Mouse (Mus musculus) lung, embryonic 15.5 days (tissue): Measurements from ENCODE around the gene Pcsk5. TPM values are rescaled to one million over a fixed set of nuclear protein-coding genes. Genes with fewer than 3 reads are reported as not detected.

Experiments used
- ATAC-seq: fragments of 200-750 bp; cut with Nextera tagmentation; 2 replicates; pipeline ENCODE4 v1.8.0; 2017; ENCODE audit warnings: moderate number of reproducible peaks, borderline replicate concordance; ENCODE audit not compliant: low FRiP score, low TSS enrichment; ENCODE audit errors: extremely low read depth
- H3K27ac ChIP-seq: fragments of 300-500 bp; sonication (generic); 2 replicates; pipeline ENCODE4 v1.5.1; 2015; ENCODE audit warnings: moderate library complexity, mild to moderate bottlenecking, inconsistent platforms
- H3K27me3 ChIP-seq: fragments of 300-500 bp; sonication (generic); 2 replicates; pipeline ENCODE4 v1.6.1; 2015; ENCODE audit warnings: inconsistent platforms
- H3K36me3 ChIP-seq: fragments of 300-500 bp; sonication (generic); 2 replicates; pipeline ENCODE4 v1.6.1; 2015; ENCODE audit warnings: inconsistent platforms
- H3K4me1 ChIP-seq: fragments of 300-500 bp; sonication (generic); 2 replicates; pipeline ENCODE4 v1.6.1; 2015; ENCODE audit warnings: inconsistent platforms
- H3K4me2 ChIP-seq: fragments of 300-500 bp; sonication (generic); 2 replicates; pipeline ENCODE4 v1.6.1; 2015; ENCODE audit warnings: inconsistent platforms, mild to moderate bottlenecking, moderate library complexity
- H3K4me3 ChIP-seq: fragments of 300-500 bp; sonication (generic); 2 replicates; pipeline ENCODE4 v1.5.1; 2015; ENCODE audit warnings: mild to moderate bottlenecking, inconsistent platforms
- H3K9ac ChIP-seq: fragments of 300-500 bp; sonication (generic); 2 replicates; pipeline ENCODE4 v1.6.1; 2015; ENCODE audit warnings: inconsistent platforms
- H3K9me3 ChIP-seq: fragments of 300-500 bp; sonication (generic); 2 replicates; pipeline ENCODE4 v1.6.1; 2016; ENCODE audit warnings: inconsistent platforms
- WGBS: fragments of 180-500 bp; shearing (Covaris S2); methylation state at CpG from one replicate; pipeline ENCODE4 v1.1.7; 2015; 5-methylcytosine and 5-hydroxymethylcytosine counted together
- polyA plus RNA-seq: library from polyadenylated mRNA; unstranded; fragments of >200 nt; fragmentation: Nextera tagmentation; extraction: Ambion mirVana; gene quantifications from 2 replicates; pipeline ENCODE4 v1.2.1, GENCODE M21; 2015

The Pcsk5 gene
- polyA plus RNA-seq, 1 experiment from 2014 or later, result 24.6 TPM

DNA sequence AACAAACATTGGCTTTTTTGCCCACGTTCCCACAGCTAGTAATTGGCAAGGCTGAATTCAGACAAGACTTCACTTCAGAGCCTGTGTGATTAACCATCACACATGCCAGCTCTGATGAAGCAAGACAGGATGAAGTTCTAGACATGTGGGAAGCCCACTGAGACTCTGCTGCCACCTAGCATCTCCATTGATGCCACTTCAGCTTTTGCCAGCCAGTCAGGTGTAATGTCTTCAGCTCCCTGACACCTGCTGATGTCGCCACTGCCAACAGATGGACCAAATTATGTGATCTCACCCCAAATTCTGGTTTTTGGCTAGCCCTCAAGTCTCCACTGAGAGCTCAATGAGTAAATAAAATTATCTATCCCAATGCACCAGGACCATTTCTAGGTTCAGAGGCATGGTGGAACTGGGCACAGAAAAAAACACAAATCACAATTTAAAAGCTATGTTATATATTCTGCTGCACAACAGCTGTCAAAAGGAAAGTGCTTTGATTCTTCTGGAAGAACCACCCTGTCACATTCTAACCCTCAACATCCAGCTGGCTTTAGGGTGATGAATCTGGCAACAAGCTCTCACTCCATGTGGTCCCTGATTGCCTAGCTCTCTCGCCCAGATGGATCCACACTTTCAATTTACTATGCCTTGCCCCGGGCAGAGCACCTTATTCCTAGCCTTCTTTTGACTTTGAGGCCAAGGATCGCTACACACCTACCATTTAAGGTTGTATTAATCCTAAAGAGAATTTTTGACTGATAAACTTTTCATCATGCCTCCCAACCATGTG is 67.6 kb downstream of the Pcsk5 start:
- no peak overlapping the region for H3K27ac ChIP-seq
- ATAC-seq, result no peak
- no peaks in the 10 kb centered on the region for H3K4me1 ChIP-seq
- H3K36me3 ChIP-seq, result no peaks in the 10 kb centered on the region
- 80% methylated on average over 5 of the region's 5 CpGs for WGBS
- H3K27me3 ChIP-seq, result no peaks in the 10 kb centered on the region
- no peak overlapping the region for H3K9ac ChIP-seq
- no peak overlapping the region for H3K4me3 ChIP-seq
- H3K9me3 ChIP-seq, result no peaks in the 10 kb centered on the region
- H3K4me2 ChIP-seq, result no peak overlapping the region

DNA sequence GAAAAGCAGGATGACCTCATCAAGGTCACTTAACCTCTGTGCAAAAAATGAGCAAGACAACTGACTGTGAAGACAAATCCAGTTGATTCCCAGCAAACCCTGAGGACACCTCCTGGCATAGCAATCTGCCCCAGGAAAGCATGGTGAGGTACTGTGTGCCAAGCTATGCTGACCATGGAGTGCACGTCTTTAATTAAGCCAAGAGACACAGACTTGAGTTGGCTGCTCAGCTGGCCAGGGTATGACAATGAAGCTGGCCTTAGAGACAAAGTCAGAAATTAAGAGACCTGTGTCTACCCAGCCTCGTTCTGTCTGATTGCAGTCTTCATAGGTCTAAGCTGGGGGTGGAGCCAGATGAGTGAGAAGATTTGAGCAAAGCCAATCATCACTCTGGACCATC is 72.4 kb downstream of the Pcsk5 start:
- no peak for ATAC-seq
- no peaks in the 10 kb centered on the region for H3K36me3 ChIP-seq
- H3K27ac ChIP-seq, result no peak overlapping the region
- 82% methylated on average over 2 of the region's 2 CpGs for WGBS
- H3K4me2 ChIP-seq, result no peak overlapping the region
- H3K4me1 ChIP-seq, result no peaks in the 10 kb centered on the region
- H3K9ac ChIP-seq, result no peak overlapping the region
- H3K27me3 ChIP-seq, result no peaks in the 10 kb centered on the region
- no peaks in the 10 kb centered on the region for H3K9me3 ChIP-seq
- H3K4me3 ChIP-seq, result no peak overlapping the region

DNA sequence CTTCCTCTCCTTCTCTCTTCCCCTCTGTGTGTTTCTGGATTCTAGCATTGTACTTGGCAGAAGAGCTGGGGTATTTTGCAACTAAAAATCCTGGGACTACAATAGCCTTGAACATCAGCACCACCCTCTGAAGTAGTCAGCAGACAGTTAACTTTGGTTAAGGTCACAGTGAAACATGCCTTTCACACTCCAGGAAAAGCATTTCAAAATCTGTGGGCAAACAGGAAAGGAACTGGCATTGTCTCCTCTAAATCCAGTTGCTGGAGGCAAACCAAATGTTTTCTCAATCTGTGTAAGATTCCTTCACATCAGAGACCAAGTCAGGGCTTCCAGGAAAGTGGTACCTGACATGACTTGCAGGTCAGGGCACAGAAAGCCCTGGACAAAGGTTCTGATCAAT is 74.7 kb downstream of the Pcsk5 start:
- H3K27me3 ChIP-seq, result no peaks in the 10 kb centered on the region
- no peak overlapping the region for H3K4me2 ChIP-seq
- no peak overlapping the region for H3K27ac ChIP-seq
- no peaks in the 10 kb centered on the region for H3K36me3 ChIP-seq
- ATAC-seq, result no peak
- no peak overlapping the region for H3K4me3 ChIP-seq
- H3K9me3 ChIP-seq, result no peaks in the 10 kb centered on the region
- no peaks in the 10 kb centered on the region for H3K4me1 ChIP-seq
- no peak overlapping the region for H3K9ac ChIP-seq

DNA sequence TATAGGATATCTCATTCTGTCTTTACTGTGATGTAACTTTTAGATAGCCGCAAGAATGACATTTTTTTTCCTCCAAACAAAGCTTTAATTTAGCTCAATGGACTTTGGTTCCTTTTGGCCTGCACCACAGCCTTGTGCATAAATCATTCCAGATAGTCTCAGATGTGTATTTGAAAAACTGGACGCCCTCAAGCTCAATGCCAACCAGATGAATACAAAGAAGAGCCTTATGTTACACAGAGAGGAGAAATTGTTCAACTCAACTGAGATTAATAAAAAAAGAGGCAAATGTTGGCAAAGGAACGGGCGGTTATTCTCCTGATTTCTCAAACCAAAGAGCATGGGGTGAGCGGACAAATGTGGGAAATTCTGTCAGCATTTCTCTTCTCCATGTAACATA is 75.8 kb downstream of the Pcsk5 start:
- Histone ChIP-seq H3K4me3 (no peak overlapping the region), H3K4me2 (no peak overlapping the region), H3K9me3 (no peaks in the 10 kb centered on the region), H3K27me3 (no peaks in the 10 kb centered on the region), H3K27ac (no peak overlapping the region), H3K4me1 (no peaks in the 10 kb centered on the region), H3K9ac (no peak overlapping the region), H3K36me3 (no peaks in the 10 kb centered on the region)
- no peak for ATAC-seq
- WGBS, result 82% methylated on average over 5 of the region's 5 CpGs

DNA sequence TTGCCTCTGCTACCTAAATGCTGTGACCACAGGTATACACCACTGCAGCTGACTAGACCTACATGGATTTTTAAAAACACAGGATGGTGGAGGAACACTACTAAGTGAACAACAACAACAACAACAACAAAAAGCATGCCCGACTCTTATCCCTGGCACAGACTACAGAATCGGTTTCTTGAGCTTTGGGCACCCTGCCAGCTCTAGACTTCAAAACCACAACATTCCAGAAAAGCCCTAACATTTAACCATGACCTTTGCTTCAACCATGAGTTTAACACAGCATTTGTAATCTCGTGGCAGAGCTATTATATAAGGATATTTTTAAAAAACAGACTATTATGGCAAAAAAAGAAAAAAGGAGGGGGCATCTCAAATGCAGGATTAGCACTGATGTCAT is 84.6 kb downstream of the Pcsk5 start:
- ATAC-seq, result no peak
- 28% methylated on average over 3 of the region's 3 CpGs for WGBS

DNA sequence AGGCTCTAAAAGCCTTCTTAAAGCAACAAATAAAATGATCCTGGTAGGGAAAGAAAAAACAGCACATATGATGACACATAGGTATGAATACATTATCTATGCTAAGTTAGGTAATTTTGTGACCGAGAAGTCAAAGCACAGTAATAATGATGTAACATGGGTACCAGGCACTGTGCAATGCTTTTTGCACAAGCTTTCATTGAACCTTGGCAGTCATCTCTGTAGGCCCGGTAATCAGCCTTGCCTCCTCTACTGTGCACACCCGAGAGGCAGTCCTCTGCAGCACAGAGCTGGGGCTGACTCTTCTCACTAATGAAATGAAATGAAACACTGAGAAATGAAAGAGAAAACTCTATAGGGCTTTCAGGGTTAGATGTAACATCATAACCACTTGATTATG is 89.1 kb downstream of the Pcsk5 start:
- ATAC-seq, result no peak
- 91% methylated on average over 3 of the region's 3 CpGs for WGBS

More for the DNA sequence above, 84.6 kb downstream of the Pcsk5 start:
- H3K4me1 ChIP-seq, result 0 out of 2 replicates have a peak, but pooled peaks cover 8% of the 10 kb centered on the region
- no peaks in the 10 kb centered on the region for H3K9me3 ChIP-seq
- H3K27me3 ChIP-seq, result no peaks in the 10 kb centered on the region
- H3K36me3 ChIP-seq, result no peaks in the 10 kb centered on the region
- no peak overlapping the region for H3K4me2 ChIP-seq
- no peak overlapping the region for H3K4me3 ChIP-seq
- H3K27ac ChIP-seq, result no peak overlapping the region
- H3K9ac ChIP-seq, result no peak overlapping the region

DNA sequence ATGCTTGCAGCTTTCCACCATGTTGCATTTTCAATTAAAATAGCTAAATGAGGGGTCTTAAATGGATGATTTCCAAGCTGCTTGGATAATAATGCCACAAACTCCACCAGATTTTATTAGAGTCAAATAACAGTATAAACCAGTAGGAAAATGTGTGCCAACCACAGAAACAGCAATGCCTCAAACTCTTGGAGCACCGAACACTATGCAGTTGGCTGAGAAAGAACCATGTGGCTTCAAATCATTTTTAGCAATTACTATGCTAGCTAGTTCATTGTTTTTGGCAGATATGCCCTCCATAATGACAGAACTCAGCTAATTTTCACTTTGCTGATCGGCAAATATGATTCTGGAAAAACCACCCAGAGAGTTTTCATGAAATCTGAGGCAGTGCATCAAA is 92.1 kb downstream of the Pcsk5 start:
- no peak overlapping the region for H3K27ac ChIP-seq
- no peak overlapping the region for H3K9ac ChIP-seq
- WGBS, result 65% methylated on average over 2 of the region's 2 CpGs
- ATAC-seq, result no peak
- no peaks in the 10 kb centered on the region for H3K27me3 ChIP-seq
- H3K9me3 ChIP-seq, result no peaks in the 10 kb centered on the region
- H3K4me2 ChIP-seq, result no peak overlapping the region
- H3K4me3 ChIP-seq, result no peak overlapping the region
- H3K4me1 ChIP-seq, result no peaks in the 10 kb centered on the region
- H3K36me3 ChIP-seq, result no peaks in the 10 kb centered on the region

More for the DNA sequence above, 89.1 kb downstream of the Pcsk5 start:
- Histone ChIP-seq H3K9ac (no peak overlapping the region), H3K27me3 (no peaks in the 10 kb centered on the region), H3K36me3 (no peaks in the 10 kb centered on the region), H3K4me1 (0 out of 2 replicates have a peak, but pooled peaks cover 8% of the 10 kb centered on the region), H3K27ac (no peak overlapping the region), H3K4me3 (no peak overlapping the region), H3K9me3 (no peaks in the 10 kb centered on the region), H3K4me2 (no peak overlapping the region)

DNA sequence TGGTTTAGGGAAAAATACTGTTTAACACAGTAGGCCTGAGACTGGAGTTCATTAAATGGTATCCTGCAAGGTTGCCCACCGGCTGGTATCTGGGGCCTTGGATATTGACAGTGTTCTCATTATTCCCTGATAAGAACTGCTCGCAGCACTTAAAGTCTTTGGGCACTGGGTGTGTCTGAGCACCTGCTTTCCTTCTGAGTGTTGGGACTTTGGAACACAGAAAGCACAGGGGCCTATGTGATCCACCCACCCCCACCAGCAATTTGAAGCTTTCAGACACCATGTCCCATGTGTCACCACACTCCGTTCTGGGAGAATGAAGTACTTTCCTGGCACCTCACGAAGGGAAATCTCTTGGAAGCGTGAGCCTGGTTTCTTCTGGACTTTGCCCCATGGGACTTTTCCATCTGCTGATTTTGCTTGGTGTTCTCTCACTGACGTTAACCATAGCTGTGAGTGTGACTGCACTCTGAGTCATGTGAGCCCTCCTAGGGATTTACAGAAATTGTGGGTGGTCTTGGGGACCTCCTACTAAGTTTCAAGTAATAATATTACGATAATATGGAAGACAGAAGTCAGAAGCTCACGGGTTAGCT is 92.9 kb downstream of the Pcsk5 start:
- Histone ChIP-seq H3K27me3 (no peaks in the 10 kb centered on the region), H3K4me3 (no peak overlapping the region), H3K4me1 (no peaks in the 10 kb centered on the region), H3K4me2 (no peak overlapping the region), H3K9ac (no peak overlapping the region), H3K36me3 (no peaks in the 10 kb centered on the region), H3K9me3 (no peaks in the 10 kb centered on the region), H3K27ac (no peak overlapping the region)
- whole genome bisulfite sequencing, result 57% methylated on average over 8 of the region's 8 CpGs
- ATAC-seq, result peak; percentile 14; the same call in 1 of the 2 replicates

DNA sequence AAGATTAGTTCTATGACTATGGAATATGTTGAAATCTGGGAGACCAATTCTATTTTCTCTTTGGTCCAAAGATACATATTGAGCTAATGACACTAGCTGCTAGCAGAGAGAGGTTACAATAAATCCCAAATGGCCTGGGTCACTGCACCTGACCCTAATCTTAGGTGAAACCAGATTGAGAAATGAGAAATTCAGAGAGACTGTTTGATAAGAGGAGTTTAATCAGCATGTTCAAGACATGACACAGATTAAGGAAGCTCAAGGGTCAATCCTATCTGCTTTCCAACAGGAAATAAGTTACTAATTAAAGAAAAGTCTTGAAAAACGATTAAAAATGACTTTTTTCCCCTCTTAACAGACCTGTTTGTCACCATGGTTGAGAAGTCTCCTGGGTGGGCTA is 96.0 kb downstream of the Pcsk5 start:
- H3K4me1 ChIP-seq, result no peaks in the 10 kb centered on the region
- no peaks in the 10 kb centered on the region for H3K36me3 ChIP-seq
- no peak overlapping the region for H3K9ac ChIP-seq
- no peak for ATAC-seq
- no peaks in the 10 kb centered on the region for H3K9me3 ChIP-seq
- H3K27me3 ChIP-seq, result no peaks in the 10 kb centered on the region
- H3K4me2 ChIP-seq, result no peak overlapping the region
- no peak overlapping the region for H3K4me3 ChIP-seq
- no peak overlapping the region for H3K27ac ChIP-seq
- 14% methylated on average over 1 of the region's 1 CpGs for WGBS

DNA sequence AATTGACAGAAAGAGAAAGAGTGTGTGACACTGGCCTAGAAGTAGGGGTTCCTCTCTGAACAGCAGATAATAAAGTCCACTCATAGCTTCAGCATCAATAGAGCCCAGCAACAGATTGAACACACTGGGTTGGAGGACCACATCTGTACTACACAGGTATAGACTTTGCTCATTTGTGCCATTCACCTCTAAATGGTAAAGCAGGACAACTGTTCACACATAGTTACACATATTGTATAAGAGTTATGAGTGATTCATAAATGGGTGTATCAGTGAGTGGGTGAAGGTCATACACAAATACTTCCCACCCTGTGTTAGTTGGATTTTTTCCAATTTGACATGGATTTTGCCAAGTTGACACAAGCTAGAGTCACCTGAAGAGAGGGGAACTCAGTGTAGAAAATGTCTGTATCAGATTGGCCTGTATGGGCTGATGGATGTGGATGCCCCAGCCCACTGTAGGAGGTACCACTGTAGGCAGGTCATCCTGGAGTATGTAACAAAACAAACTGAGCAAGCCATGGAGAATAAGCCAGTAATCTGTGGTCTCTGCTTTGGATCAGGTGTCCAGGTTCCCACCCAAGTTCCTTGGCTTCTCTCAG is 104.7 kb downstream of the Pcsk5 start:
- Histone ChIP-seq H3K4me2 (no peak overlapping the region), H3K4me3 (no peak overlapping the region), H3K9ac (no peak overlapping the region), H3K27me3 (no peaks in the 10 kb centered on the region), H3K4me1 (no peaks in the 10 kb centered on the region), H3K27ac (no peak overlapping the region), H3K36me3 (no peaks in the 10 kb centered on the region), H3K9me3 (no peaks in the 10 kb centered on the region)
- no peak for ATAC-seq

DNA sequence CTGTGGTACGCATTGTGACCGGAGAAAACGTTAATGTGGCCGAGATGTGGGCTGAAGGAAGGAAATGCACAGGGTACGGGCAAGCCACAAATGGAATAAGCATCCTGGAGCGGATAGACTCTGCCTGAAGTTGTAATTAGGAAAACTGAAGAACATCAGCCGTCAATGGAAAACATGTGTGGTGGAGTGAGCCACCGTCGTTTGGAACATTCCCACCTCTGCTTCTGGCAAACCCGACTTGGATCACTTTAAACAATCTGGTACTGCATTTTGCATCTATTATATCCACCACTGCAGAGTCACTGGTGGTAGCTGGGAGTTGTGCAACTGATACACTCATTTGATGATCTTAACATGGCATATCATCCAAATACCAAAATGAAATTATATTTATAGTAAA is 120.4 kb downstream of the Pcsk5 start:
- H3K4me1 ChIP-seq, result peaks cover 11% of the 10 kb centered on the region; the same call in 1 of the 2 replicates
- H3K4me3 ChIP-seq, result no peak overlapping the region
- ATAC-seq, result no peak
- H3K9me3 ChIP-seq, result no peaks in the 10 kb centered on the region
- 82% methylated on average over 10 of the region's 10 CpGs for WGBS
- H3K27me3 ChIP-seq, result no peaks in the 10 kb centered on the region
- H3K36me3 ChIP-seq, result no peaks in the 10 kb centered on the region
- no peak overlapping the region for H3K4me2 ChIP-seq
- H3K27ac ChIP-seq, result no peak overlapping the region
- H3K9ac ChIP-seq, result no peak overlapping the region

DNA sequence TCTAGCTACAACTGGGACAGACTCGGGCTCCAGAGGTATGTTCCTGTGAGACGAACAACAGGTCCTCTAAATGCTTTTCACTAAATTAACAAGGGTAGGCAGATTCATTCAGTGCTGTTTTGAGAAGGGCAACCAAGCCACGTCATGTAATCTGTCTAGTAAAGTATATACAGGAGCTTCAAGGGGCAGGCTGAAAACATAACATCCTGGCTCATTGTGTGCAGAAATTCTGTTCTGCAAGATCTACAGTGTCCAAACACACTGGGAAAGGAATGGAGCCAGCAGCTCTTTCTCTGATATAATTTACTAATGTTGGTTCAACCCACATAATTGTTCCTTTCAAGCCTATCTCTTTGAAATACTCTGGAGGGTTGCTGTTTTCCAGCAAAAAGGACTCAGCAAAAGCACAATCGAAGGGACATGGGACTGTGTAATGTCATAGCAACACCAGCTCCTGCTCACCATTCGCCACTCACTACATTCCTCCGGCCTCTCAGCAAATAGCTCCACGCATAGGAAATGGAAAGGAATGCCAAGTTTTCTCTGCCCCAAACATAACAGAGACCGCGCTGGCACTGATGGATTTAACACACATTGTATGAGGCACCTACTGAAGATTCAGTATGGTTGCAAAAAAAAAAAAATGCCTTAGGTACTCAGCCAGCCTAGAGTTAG is 122.0 kb downstream of the Pcsk5 start:
- H3K4me1 ChIP-seq, result peaks cover 11% of the 10 kb centered on the region; the same call in 1 of the 2 replicates
- H3K9me3 ChIP-seq, result no peaks in the 10 kb centered on the region
- 0 out of 2 replicates have a peak, but pooled peaks cover 5% of the 10 kb centered on the region for H3K36me3 ChIP-seq
- H3K9ac ChIP-seq, result no peak overlapping the region
- 34% methylated on average over 9 of the region's 9 CpGs for whole genome bisulfite sequencing
- H3K27me3 ChIP-seq, result no peaks in the 10 kb centered on the region
- H3K4me2 ChIP-seq, result 0 out of 2 replicates have a peak overlapping the region, but pooled peaks have one; percentile 10
- no peak overlapping the region for H3K4me3 ChIP-seq
- peak; percentile 84; the same call in 1 of the 2 replicates for ATAC-seq
- peak overlapping the region; percentile 51 for H3K27ac ChIP-seq
